Mouse (Mus musculus) erythroblast, adult 5-6 weeks (primary cell): ENCODE measurements around the gene Dnah9. TPM values are rescaled to one million over a fixed set of nuclear protein-coding genes. Genes with fewer than 3 reads are reported as not detected.

ENCODE experiments used
- ATAC-seq: replicated peaks from 2 replicates; pipeline ENCODE4 v1.8.0; 2016; ENCODE audit warnings: moderate number of reproducible peaks, mild to moderate bottlenecking, moderate TSS enrichment, inconsistent platforms; ENCODE audit not compliant: poor library complexity, low FRiP score, severe bottlenecking
- total RNA-seq, 2 experiments: library from RNA; stranded (forward) in 1 of 2; stranded (reverse) in 1 of 2; fragments of 150-400 nt in 1 of 2; fragments of 200-764, 138-1000 nt in 1 of 2; gene quantifications; 2 replicates each; pipeline versions ENCODE4 v1.2.3 to v1.2.4; 2015 to 2017; ENCODE audit warnings: low replicate concordance in 2 of 2

The Dnah9 gene
- total RNA-seq, 2 experiments from 2014 or later, result not detected

DNA sequence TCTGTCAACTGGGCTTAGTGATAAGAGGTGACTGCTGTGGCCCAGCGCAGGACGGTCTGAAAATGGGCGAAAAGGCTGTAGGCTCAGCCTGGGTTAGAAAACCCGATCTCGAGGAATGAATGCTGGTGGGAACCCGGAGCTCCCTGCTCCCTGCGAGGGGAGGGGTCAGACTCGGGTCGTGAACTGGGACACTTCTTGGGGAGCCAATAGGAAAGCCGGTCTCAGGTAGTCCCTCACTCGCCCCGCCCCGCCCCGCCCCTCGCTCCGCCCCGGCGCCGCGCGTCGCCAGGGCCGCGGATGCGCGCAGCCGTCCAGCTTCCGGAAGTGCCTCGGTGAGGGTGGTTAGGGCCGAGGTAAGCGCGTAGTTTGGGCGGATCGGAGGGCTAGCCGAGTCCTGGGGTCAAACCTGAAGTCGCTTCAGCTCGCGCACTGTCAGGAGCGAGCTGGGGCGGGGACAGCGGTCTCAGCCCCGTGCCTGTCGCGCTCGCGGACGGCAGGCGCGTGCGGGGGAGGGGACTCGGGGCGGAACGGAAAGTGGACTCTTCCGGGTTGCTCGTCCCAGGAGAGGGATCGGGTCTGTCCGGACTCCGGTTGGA lies 361.3 kb downstream of the Dnah9 start, which contains the start of gene Zkscan6:
Gene Zkscan6, plus strand, starts transcription at position 267 of the 596 bp plus-strand sequence.
- peak; percentile 95 for ATAC-seq

GRCm38 (mm10) chr11:65806321-65806904 lies 361.9 kb downstream of the Dnah9 start:
- peak; percentile 72 for ATAC-seq

- ATAC-seq, result no peak
Measured at GRCm38 (mm10) chr11:65801899-65802298, 366.5 kb downstream of the Dnah9 start.

- no peak for ATAC-seq
Measured at GRCm38 (mm10) chr11:65795896-65796295, 372.5 kb downstream of the Dnah9 start.

DNA sequence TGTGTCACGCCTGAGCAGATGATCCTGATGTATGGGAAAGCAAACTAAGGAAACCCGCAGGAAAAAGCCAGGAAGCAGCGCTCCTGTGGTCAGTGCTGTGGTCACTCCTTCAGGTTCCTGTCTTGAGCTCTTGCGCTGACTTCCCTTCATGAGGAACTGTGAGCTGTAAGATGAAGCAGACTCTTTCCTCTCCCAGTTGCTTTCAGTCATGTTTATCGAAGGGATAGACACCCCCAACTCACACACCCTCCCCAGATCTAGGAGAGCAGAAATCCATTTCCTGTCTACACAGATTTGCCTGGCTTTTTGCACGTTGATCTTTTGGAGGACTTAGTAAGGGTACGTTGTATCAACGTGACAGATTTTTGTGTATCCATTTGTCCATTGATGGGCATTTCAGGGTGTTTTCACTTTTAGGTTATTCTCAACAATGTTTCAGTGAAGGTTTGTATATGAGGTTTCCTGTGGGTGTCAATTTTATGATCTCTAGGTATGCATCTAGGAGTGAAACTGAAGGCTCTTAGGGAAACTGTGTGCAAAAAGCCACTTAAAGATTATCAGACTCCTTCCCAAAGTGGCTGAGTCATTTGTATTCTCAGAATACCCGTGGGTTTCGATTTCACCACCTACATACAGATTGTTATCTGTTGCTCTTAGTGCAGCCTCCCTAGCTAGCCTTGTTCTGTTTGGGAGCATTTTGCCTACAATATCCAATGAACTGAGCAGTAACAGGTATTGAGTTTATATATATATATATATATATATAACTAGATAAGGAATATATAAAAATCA lies 373.7 kb downstream of the Dnah9 start:
- ATAC-seq, result 0 out of 2 replicates have a peak, but pooled peaks have one; percentile 36

GRCm38 (mm10) chr11:65788154-65788553 lies 380.2 kb downstream of the Dnah9 start, which contains the start of gene Map2k4:
Gene Map2k4 (minus strand): TSS chr11:65788297.
- peak; percentile 97 for ATAC-seq

DNA sequence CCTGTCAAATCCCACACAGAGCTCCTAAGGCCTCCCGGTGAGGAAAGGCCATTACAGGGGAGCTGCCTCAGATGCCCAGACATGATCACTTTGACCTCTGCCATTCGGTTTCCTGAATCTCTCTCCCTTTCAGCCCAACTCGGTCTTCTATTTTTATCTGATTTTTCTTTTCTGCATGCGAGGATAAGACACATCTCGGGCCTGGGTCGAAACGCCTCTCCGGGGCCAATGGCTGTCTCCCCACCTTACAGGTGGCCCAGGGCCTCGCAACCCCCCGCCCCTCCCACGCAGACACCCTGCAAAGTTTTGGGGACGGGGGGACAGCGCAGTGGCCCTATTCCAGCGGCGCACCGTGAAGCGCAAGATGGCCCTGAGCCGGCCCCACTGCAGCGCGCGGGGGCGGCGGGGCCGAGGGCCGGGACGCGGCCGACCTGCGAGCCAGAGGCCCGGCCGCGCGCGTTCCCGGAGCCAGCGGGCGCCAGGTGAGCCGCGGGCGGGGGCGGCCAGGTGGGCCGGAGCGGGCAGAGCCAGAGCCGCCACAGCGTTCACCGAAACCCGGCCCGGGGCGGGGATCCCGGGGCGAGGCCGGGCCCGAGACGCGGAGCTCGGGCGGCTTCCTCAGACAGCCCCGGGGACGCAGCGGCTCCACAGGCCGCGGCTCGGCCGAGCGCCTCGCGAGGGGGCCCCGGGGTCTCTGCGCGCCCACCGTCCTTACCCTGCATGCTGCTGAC lies 380.8 kb downstream of the Dnah9 start:
- peak; percentile 35 for ATAC-seq

- no peak for ATAC-seq
Measured at GRCm38 (mm10) chr11:65786160-65786559, 382.2 kb downstream of the Dnah9 start.

DNA sequence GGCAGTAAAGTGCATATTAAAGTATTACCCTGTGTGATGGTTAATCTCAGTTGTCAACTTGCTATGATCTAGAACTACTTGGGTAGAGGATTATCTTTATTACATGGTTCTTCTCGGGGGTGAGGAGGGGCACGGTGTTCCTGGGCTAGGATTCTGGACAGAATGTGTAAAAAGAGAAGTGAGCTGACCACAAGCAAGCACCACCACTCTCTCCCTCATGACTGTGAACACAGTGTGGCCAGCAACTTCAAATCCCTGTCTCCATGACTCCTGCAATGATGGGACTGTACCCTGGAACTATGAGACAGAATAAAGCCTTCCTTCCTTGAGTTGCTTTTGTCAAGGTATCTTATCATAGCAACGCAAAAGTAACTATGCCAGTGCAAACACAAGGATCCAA lies 386.8 kb downstream of the Dnah9 start:
- no peak for ATAC-seq
